Mouse (Mus musculus): Measurements from ENCODE around the gene Vpreb1.

DNA sequence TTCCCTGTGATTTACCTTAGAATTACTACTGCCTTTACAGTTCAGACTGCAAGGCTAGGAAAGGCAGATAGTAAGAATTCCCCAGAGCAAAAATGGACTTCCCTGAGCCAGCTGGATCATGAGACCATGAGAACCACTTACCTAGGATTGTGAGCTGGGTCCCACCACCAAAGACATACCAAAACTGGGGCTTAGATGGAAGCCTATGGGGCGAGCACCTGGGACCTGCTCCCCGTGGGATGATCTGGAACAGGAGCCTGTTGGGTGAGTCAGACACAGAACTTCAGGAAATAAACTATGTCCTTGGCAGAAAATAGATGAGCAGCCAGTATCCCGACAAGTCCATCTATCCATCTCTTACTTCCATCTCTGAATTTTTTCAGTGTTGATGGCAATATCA, 8.4 kb downstream of the Vpreb1 start:
- no peak for TF ChIP-seq CTCF (IDR thresholded peaks at IDR 0.05; ENCODE audit: extremely low read depth, insufficient read depth, insufficient read length, insufficient replicate concordance)
- TF ChIP-seq POLR2A (IDR thresholded peaks at IDR 0.05; ENCODE audit: low read depth, low read length), result no peak
